Mouse (Mus musculus) urinary bladder, adult 2 months (tissue): ENCODE data around the gene Lpxn. TPM values are rescaled to one million over a fixed set of nuclear protein-coding genes. Genes with fewer than 3 reads are reported as not detected.

ENCODE experiments used
- DNase-seq: peaks from one replicate; pipeline ENCODE4 v3.0.0; 2022; ENCODE audit warnings: low spot score
- polyA plus RNA-seq: library from polyadenylated mRNA; depleted of rRNA; stranded (reverse); fragments of >200 nt; gene quantifications from 2 replicates; pipeline ENCODE4 v1.2.3, GENCODE M21; 2012; rRNA removed

Gene Lpxn
- polyA plus RNA-seq, 1 experiment: 5.1 TPM

- DNase-seq: no peak
These were observed 8.2 kb downstream of the Lpxn start for GRCm38 (mm10) chr19:12804237-12804636.

GRCm38 (mm10) chr19:12805730-12806129 lies 9.7 kb downstream of the Lpxn start:
- DNase-seq: no peak

- no peak for DNase-seq
These were observed 10.2 kb downstream of the Lpxn start for GRCm38 (mm10) chr19:12806214-12806613.

GRCm38 (mm10) chr19:12812644-12813364 lies 16.8 kb downstream of the Lpxn start:
- no peak for DNase-seq

- DNase-seq: no peak
These were observed 17.9 kb downstream of the Lpxn start for GRCm38 (mm10) chr19:12813883-12814282.

- no peak for DNase-seq
These were observed 22.5 kb downstream of the Lpxn start for GRCm38 (mm10) chr19:12818507-12818906.

GRCm38 (mm10) chr19:12820383-12820782 lies 24.4 kb downstream of the Lpxn start:
- DNase-seq: no peak

GRCm38 (mm10) chr19:12824549-12824948 lies 28.6 kb downstream of the Lpxn start:
- DNase-seq: no peak

GRCm38 (mm10) chr19:12830823-12831430 lies 34.9 kb downstream of the Lpxn start:
- DNase-seq: no peak

- no peak for DNase-seq
These were observed 35.6 kb downstream of the Lpxn start for GRCm38 (mm10) chr19:12831559-12831958.

- no peak for DNase-seq
These were observed 37.6 kb downstream of the Lpxn start for GRCm38 (mm10) chr19:12833625-12834024.

- no peak for DNase-seq
These were observed 42.5 kb downstream of the Lpxn start for GRCm38 (mm10) chr19:12838507-12838906.

GRCm38 (mm10) chr19:12846382-12846781 lies 50.4 kb downstream of the Lpxn start, which contains the start of gene Gm5244:
Gm5244 (plus strand) TSS chr19:12846682.
- no peak for DNase-seq

- DNase-seq: no peak
These were observed 61.0 kb downstream of the Lpxn start, which contains the start of gene Olfr1444 for GRCm38 (mm10) chr19:12856983-12857382. Olfr1444 (plus strand) TSS chr19:12857283.

Other genes starting within 250 kb of the Lpxn start
- gene Gm4952, start 196.2 kb upstream of the Lpxn start, polyA plus RNA-seq: not detected in 2 replicates
- gene Glyat, start 162.9 kb upstream of the Lpxn start, polyA plus RNA-seq: 0.14 and 0.15 TPM in 2 replicates
- gene Olfr1442, start 125.8 kb upstream of the Lpxn start, polyA plus RNA-seq: not detected in 2 replicates
- not detected in 2 replicates for gene Olfr1443, start 118.1 kb upstream of the Lpxn start, polyA plus RNA-seq
- gene Keg1, start 100.4 kb upstream of the Lpxn start, polyA plus RNA-seq: not detected in 2 replicates
- 1.8 and 2.9 TPM in 2 replicates for gene Cntf, start 30.6 kb upstream of the Lpxn start, polyA plus RNA-seq
- 37.0 and 44.0 TPM in 2 replicates for gene Zfp91, start 67 bp upstream of the Lpxn start, polyA plus RNA-seq
- gene Gm5244, start 50.5 kb downstream of the Lpxn start, polyA plus RNA-seq: not detected in 2 replicates
- not detected in 2 replicates for gene Olfr1444, start 61.1 kb downstream of the Lpxn start, polyA plus RNA-seq
- gene Olfr1445, start 87.7 kb downstream of the Lpxn start, polyA plus RNA-seq: not detected in 2 replicates
- not detected in 2 replicates for gene Olfr1446, start 97.3 kb downstream of the Lpxn start, polyA plus RNA-seq
- gene Olfr1447, start 107.5 kb downstream of the Lpxn start, polyA plus RNA-seq: not detected in 2 replicates
- gene Olfr1448, start 128.2 kb downstream of the Lpxn start, polyA plus RNA-seq: not detected in 2 replicates
- gene Olfr1449, start 134.6 kb downstream of the Lpxn start, polyA plus RNA-seq: not detected in 2 replicates
- not detected in 2 replicates for gene Olfr1450, start 154.1 kb downstream of the Lpxn start, polyA plus RNA-seq
- gene Olfr1451, start 198.8 kb downstream of the Lpxn start, polyA plus RNA-seq: not detected in 2 replicates
- not detected in 2 replicates for gene Olfr1453, start 232.1 kb downstream of the Lpxn start, polyA plus RNA-seq